Mouse (Mus musculus) 3134 (cell line): ENCODE measurements around the gene Gm11237.
"Not testable (repeated sequence)": the region's sequence is repeated elsewhere in the genome, so short reads cannot be mapped to it uniquely, and the experiment has no call there.

Source experiments
- DNase-seq: peaks from one replicate; pipeline ENCODE4 v3.0.0-alpha.2; 2011; ENCODE audit warnings: low spot score; ENCODE audit not compliant: insufficient read length; ENCODE audit errors: extremely low read depth

Gene Gm11237

GRCm38 (mm10) chr4:73622684-73623083 lies at the start of gene Gm11237:
Gm11237 (plus strand) TSS chr4:73622984.
- not testable (repeated sequence) for DNase-seq

GRCm38 (mm10) chr4:73599248-73599647 lies 23.5 kb upstream of the Gm11237 start:
- DNase-seq, result no peak

- DNase-seq, result not testable (repeated sequence)
Observed at GRCm38 (mm10) chr4:73607581-73607980, 15.2 kb upstream of the Gm11237 start, which contains the start of gene Gm11238. Gm11238 (plus strand) TSS chr4:73607881.

- not testable (repeated sequence) for DNase-seq
Observed at GRCm38 (mm10) chr4:73637821-73638220, 15.0 kb downstream of the Gm11237 start, which contains the start of gene Gm11236. Gm11236 (plus strand) TSS chr4:73638121.

- DNase-seq, result not testable (repeated sequence)
Observed at GRCm38 (mm10) chr4:73661864-73662263, 39.1 kb downstream of the Gm11237 start.

- not testable (repeated sequence) for DNase-seq
Observed at GRCm38 (mm10) chr4:73668054-73668453, 45.3 kb downstream of the Gm11237 start, which contains the start of gene Gm11239. Gm11239 (plus strand) TSS chr4:73668354.
